Mouse (Mus musculus): ENCODE measurements around the gene Med12l. TPM values are rescaled to one million over a fixed set of nuclear protein-coding genes. Genes with fewer than 3 reads are reported as not detected.

Gene Med12l
- polyA plus RNA-seq, 1 experiment from 2014 or later = 6.6 TPM

- no peaks in the 10 kb centered on the region for H3K9me3 ChIP-seq
- no peak overlapping the region for H3K9ac ChIP-seq
- H3K4me1 ChIP-seq = no peaks in the 10 kb centered on the region
- ATAC-seq (ENCODE audit: low FRiP score) = no peak
- no peaks in the 10 kb centered on the region for H3K27me3 ChIP-seq
- H3K36me3 ChIP-seq (replicated peaks) = no peaks in the 10 kb centered on the region
- H3K4me2 ChIP-seq = no peak overlapping the region
- H3K4me3 ChIP-seq (replicated peaks) = no peak overlapping the region
- H3K27ac ChIP-seq = no peak overlapping the region
These were observed 206.8 kb downstream of the Med12l start for GRCm38 (mm10) chr3:59212404-59212803.

- H3K36me3 ChIP-seq (replicated peaks) = no peaks in the 10 kb centered on the region
- H3K27ac ChIP-seq = no peak overlapping the region
- no peak overlapping the region for H3K4me3 ChIP-seq (replicated peaks)
- no peak overlapping the region for H3K4me2 ChIP-seq
- H3K27me3 ChIP-seq = no peaks in the 10 kb centered on the region
- ATAC-seq (ENCODE audit: low FRiP score) = no peak
- no peaks in the 10 kb centered on the region for H3K4me1 ChIP-seq
- no peak overlapping the region for H3K9ac ChIP-seq
- H3K9me3 ChIP-seq = no peaks in the 10 kb centered on the region
- WGBS = 93% methylated on average over 10 of the region's 10 CpGs
These were observed 211.6 kb downstream of the Med12l start for GRCm38 (mm10) chr3:59217211-59217610.

- H3K36me3 ChIP-seq (replicated peaks) = no peaks in the 10 kb centered on the region
- no peaks in the 10 kb centered on the region for H3K27me3 ChIP-seq
- H3K9me3 ChIP-seq = no peaks in the 10 kb centered on the region
- no peaks in the 10 kb centered on the region for H3K4me1 ChIP-seq
- H3K27ac ChIP-seq = no peak overlapping the region
- no peak overlapping the region for H3K4me3 ChIP-seq (replicated peaks)
- no peak overlapping the region for H3K4me2 ChIP-seq
- 92% methylated on average over 2 of the region's 2 CpGs for WGBS
- ATAC-seq (ENCODE audit: low FRiP score) = no peak
- H3K9ac ChIP-seq = no peak overlapping the region
These were observed 213.7 kb downstream of the Med12l start for GRCm38 (mm10) chr3:59219326-59219725.

GRCm38 (mm10) chr3:59222303-59222702 is 216.7 kb downstream of the Med12l start:
- ATAC-seq (ENCODE audit: low FRiP score) = no peak
- Histone ChIP-seq H3K9ac (no peak overlapping the region), H3K4me1 (no peaks in the 10 kb centered on the region), H3K27ac (no peak overlapping the region), H3K4me3 (replicated peaks) (no peak overlapping the region), H3K27me3 (no peaks in the 10 kb centered on the region), H3K36me3 (replicated peaks) (no peaks in the 10 kb centered on the region), H3K9me3 (no peaks in the 10 kb centered on the region), H3K4me2 (no peak overlapping the region)
- 87% methylated on average over 2 of the region's 2 CpGs for WGBS

- Histone ChIP-seq H3K9ac (no peak overlapping the region), H3K27ac (no peak overlapping the region), H3K27me3 (no peaks in the 10 kb centered on the region), H3K4me1 (no peaks in the 10 kb centered on the region), H3K36me3 (replicated peaks) (no peaks in the 10 kb centered on the region), H3K9me3 (no peaks in the 10 kb centered on the region), H3K4me2 (no peak overlapping the region), H3K4me3 (replicated peaks) (no peak overlapping the region)
- no peak for ATAC-seq (ENCODE audit: low FRiP score)
These were observed 219.8 kb downstream of the Med12l start for GRCm38 (mm10) chr3:59225411-59225810.

- Histone ChIP-seq H3K36me3 (replicated peaks) (no peaks in the 10 kb centered on the region), H3K4me3 (replicated peaks) (no peak overlapping the region), H3K27ac (no peak overlapping the region), H3K9ac (no peak overlapping the region), H3K27me3 (no peaks in the 10 kb centered on the region), H3K4me2 (no peak overlapping the region), H3K9me3 (no peaks in the 10 kb centered on the region), H3K4me1 (no peaks in the 10 kb centered on the region)
- 94% methylated on average over 9 of the region's 9 CpGs for WGBS
- no peak for ATAC-seq (ENCODE audit: low FRiP score)
These were observed 222.1 kb downstream of the Med12l start for GRCm38 (mm10) chr3:59227696-59228095.

- H3K4me3 ChIP-seq (replicated peaks) = no peak overlapping the region
- WGBS = 81% methylated on average over 10 of the region's 10 CpGs
- H3K4me1 ChIP-seq = no peaks in the 10 kb centered on the region
- H3K9me3 ChIP-seq = no peaks in the 10 kb centered on the region
- H3K36me3 ChIP-seq (replicated peaks) = no peaks in the 10 kb centered on the region
- H3K27ac ChIP-seq = no peak overlapping the region
- no peaks in the 10 kb centered on the region for H3K27me3 ChIP-seq
- no peak overlapping the region for H3K9ac ChIP-seq
- no peak for ATAC-seq (ENCODE audit: low FRiP score)
- H3K4me2 ChIP-seq = no peak overlapping the region
These were observed 223.3 kb downstream of the Med12l start for GRCm38 (mm10) chr3:59228730-59229551.

GRCm38 (mm10) chr3:59230912-59231311 is 225.3 kb downstream of the Med12l start:
- H3K4me1 ChIP-seq = no peaks in the 10 kb centered on the region
- H3K9ac ChIP-seq = no peak overlapping the region
- ATAC-seq (ENCODE audit: low FRiP score) = no peak
- WGBS = 75% methylated on average over 3 of the region's 3 CpGs
- no peaks in the 10 kb centered on the region for H3K27me3 ChIP-seq
- H3K36me3 ChIP-seq (replicated peaks) = no peaks in the 10 kb centered on the region
- H3K27ac ChIP-seq = no peak overlapping the region
- H3K9me3 ChIP-seq = no peaks in the 10 kb centered on the region
- H3K4me3 ChIP-seq (replicated peaks) = no peak overlapping the region
- no peak overlapping the region for H3K4me2 ChIP-seq

GRCm38 (mm10) chr3:59234878-59235277 is 229.3 kb downstream of the Med12l start:
- H3K27me3 ChIP-seq = no peaks in the 10 kb centered on the region
- H3K27ac ChIP-seq = no peak overlapping the region
- ATAC-seq (ENCODE audit: low FRiP score) = no peak
- WGBS = 77% methylated on average over 5 of the region's 5 CpGs
- no peaks in the 10 kb centered on the region for H3K9me3 ChIP-seq
- no peaks in the 10 kb centered on the region for H3K36me3 ChIP-seq (replicated peaks)
- H3K4me3 ChIP-seq (replicated peaks) = no peak overlapping the region
- no peak overlapping the region for H3K9ac ChIP-seq
- no peaks in the 10 kb centered on the region for H3K4me1 ChIP-seq
- no peak overlapping the region for H3K4me2 ChIP-seq

- Histone ChIP-seq H3K4me3 (replicated peaks) (no peak overlapping the region), H3K4me1 (no peaks in the 10 kb centered on the region), H3K27me3 (no peaks in the 10 kb centered on the region), H3K4me2 (no peak overlapping the region), H3K36me3 (replicated peaks) (no peaks in the 10 kb centered on the region), H3K9ac (no peak overlapping the region), H3K27ac (no peak overlapping the region), H3K9me3 (no peaks in the 10 kb centered on the region)
- ATAC-seq (ENCODE audit: low FRiP score) = no peak
- WGBS = 82% methylated on average over 6 of the region's 6 CpGs
These were observed 237.8 kb downstream of the Med12l start for GRCm38 (mm10) chr3:59243384-59243783.

GRCm38 (mm10) chr3:59248031-59248430 is 242.4 kb downstream of the Med12l start:
- no peaks in the 10 kb centered on the region for H3K36me3 ChIP-seq (replicated peaks)
- no peak overlapping the region for H3K4me3 ChIP-seq (replicated peaks)
- no peaks in the 10 kb centered on the region for H3K9me3 ChIP-seq
- H3K27ac ChIP-seq = no peak overlapping the region
- 91% methylated on average over 6 of the region's 6 CpGs for WGBS
- no peak for ATAC-seq (ENCODE audit: low FRiP score)
- H3K27me3 ChIP-seq = no peaks in the 10 kb centered on the region
- 0 out of 2 replicates have a peak, but pooled peaks cover 4% of the 10 kb centered on the region for H3K4me1 ChIP-seq
- H3K9ac ChIP-seq = no peak overlapping the region
- no peak overlapping the region for H3K4me2 ChIP-seq

- Histone ChIP-seq H3K4me2 (no peak overlapping the region), H3K9me3 (no peaks in the 10 kb centered on the region), H3K27ac (no peak overlapping the region), H3K27me3 (no peaks in the 10 kb centered on the region), H3K36me3 (replicated peaks) (no peaks in the 10 kb centered on the region), H3K9ac (no peak overlapping the region), H3K4me3 (replicated peaks) (no peak overlapping the region), H3K4me1 (0 out of 2 replicates have a peak, but pooled peaks cover 4% of the 10 kb centered on the region)
- 100% methylated on average over 1 of the region's 1 CpGs for WGBS
- no peak for ATAC-seq (ENCODE audit: low FRiP score)
These were observed 244.8 kb downstream of the Med12l start for GRCm38 (mm10) chr3:59250454-59250853.

Measured in forebrain, embryonic 12.5 days (tissue).